Mouse (Mus musculus) neural tube, embryonic 14.5 days (tissue): Measurements from ENCODE around the gene Dgki. TPM values are rescaled to one million over a fixed set of nuclear protein-coding genes. Genes with fewer than 3 reads are reported as not detected.

ENCODE experiments used
- ATAC-seq: fragments of 200-750 bp; cut with Nextera tagmentation; 2 replicates; pipeline ENCODE4 v1.8.0; 2017; ENCODE audit warnings: low read depth, mild to moderate bottlenecking, moderate TSS enrichment, moderate library complexity
- H3K27ac ChIP-seq: fragments of 300-500 bp; sonication (generic); 2 replicates; pipeline ENCODE4 v1.5.1; 2014; ENCODE audit warnings: low read depth, mild to moderate bottlenecking, control low read depth, low read length, moderate library complexity, mixed read lengths
- H3K27me3 ChIP-seq: fragments of 300-500 bp; sonication (generic); 2 replicates; pipeline ENCODE4 v1.6.1; 2014; ENCODE audit warnings: low read length; ENCODE audit not compliant: control insufficient read depth, insufficient read depth
- H3K36me3 ChIP-seq: fragments of 300-500 bp; sonication (generic); 2 replicates; pipeline ENCODE4 v1.6.1; 2014; ENCODE audit warnings: low read length, mixed read lengths; ENCODE audit not compliant: control insufficient read depth, insufficient read depth
- H3K4me1 ChIP-seq: fragments of 300-500 bp; sonication (generic); 2 replicates; pipeline ENCODE4 v1.6.1; 2014; ENCODE audit warnings: low read length; ENCODE audit not compliant: control insufficient read depth, insufficient read depth
- H3K4me2 ChIP-seq: fragments of 300-500 bp; sonication (generic); 2 replicates; pipeline ENCODE4 v1.6.1; 2014; ENCODE audit warnings: mild to moderate bottlenecking, low read depth, low read length, control low read depth
- H3K4me3 ChIP-seq: fragments of 300-500 bp; sonication (generic); 2 replicates; pipeline ENCODE4 v1.5.1; 2014; ENCODE audit warnings: low read depth, low read length, control low read depth, mixed read lengths
- H3K9ac ChIP-seq: fragments of 300-500 bp; sonication (generic); replicated peaks from 2 replicates; pipeline ENCODE4 v1.6.1; 2014; ENCODE audit warnings: low read depth, mild to moderate bottlenecking, control low read depth, low read length, mixed read lengths
- H3K9me3 ChIP-seq: fragments of 300-500 bp; sonication (generic); 2 replicates; pipeline ENCODE4 v1.6.1; 2016; ENCODE audit warnings: low read length; ENCODE audit not compliant: control insufficient read depth
- WGBS: fragments of 180-500 bp; shearing (Covaris S2); extraction: QIAGEN DNeasy Blood & Tissue Kit; methylation state at CpG from one replicate; pipeline ENCODE4 v1.1.7; 2014; 5-methylcytosine and 5-hydroxymethylcytosine counted together
- polyA plus RNA-seq: library from polyadenylated mRNA; unstranded; fragments of >200 nt; fragmentation: Nextera tagmentation; extraction: Ambion mirVana; gene quantifications from 2 replicates; pipeline ENCODE4 v1.2.1, GENCODE M21; 2014

The Dgki gene
- polyA plus RNA-seq, result 8.6 and 10.5 TPM in 2 replicates

- Histone ChIP-seq H3K36me3 (no peaks in the 10 kb centered on the region), H3K27me3 (no peaks in the 10 kb centered on the region), H3K9ac (peak within 1 kb of the TSS; percentile 74), H3K9me3 (no peaks in the 10 kb centered on the region), H3K4me1 (peaks cover 16% of the 10 kb centered on the region), H3K4me3 (peak within 1 kb of the TSS; percentile 68), H3K27ac (peak within 1 kb of the TSS; percentile 70), H3K4me2 (peak within 1 kb of the TSS; percentile 77)
- peak; percentile 98 for ATAC-seq
- WGBS, result under 1% methylated on average over 53 of the region's 65 CpGs
Measured at GRCm38 (mm10) chr6:37299562-37300390, at the start of gene Dgki. Gene Dgki, minus strand, starts transcription at chr6:37300184.

DNA sequence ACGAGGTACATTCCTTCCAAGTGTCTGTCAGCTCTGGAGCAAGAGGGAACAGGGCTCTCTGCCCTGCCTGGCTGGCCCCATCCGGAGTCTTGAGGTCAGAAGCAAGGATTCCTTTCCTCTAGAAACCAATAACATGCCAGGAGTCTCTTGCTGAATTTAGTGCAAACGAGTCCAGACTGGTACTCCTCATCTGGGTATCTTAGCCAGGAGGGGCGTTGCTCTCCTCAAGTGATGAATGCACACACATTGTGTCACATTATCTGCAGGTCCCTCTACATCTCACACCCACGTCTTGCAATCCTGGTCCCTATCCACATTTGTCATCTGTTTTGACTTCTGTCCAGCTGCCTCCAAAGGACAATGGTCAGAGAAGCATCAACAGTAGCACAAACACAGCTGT lies 47.6 kb upstream of the Dgki start:
- no peaks in the 10 kb centered on the region for H3K27me3 ChIP-seq
- H3K9me3 ChIP-seq, result no peaks in the 10 kb centered on the region
- 74% methylated on average over 5 of the region's 5 CpGs for WGBS
- H3K36me3 ChIP-seq, result no peaks in the 10 kb centered on the region
- H3K27ac ChIP-seq, result no peak overlapping the region
- no peak overlapping the region for H3K4me2 ChIP-seq
- no peaks in the 10 kb centered on the region for H3K4me1 ChIP-seq
- H3K4me3 ChIP-seq, result no peak overlapping the region
- H3K9ac ChIP-seq, result no peak overlapping the region
- no peak for ATAC-seq

DNA sequence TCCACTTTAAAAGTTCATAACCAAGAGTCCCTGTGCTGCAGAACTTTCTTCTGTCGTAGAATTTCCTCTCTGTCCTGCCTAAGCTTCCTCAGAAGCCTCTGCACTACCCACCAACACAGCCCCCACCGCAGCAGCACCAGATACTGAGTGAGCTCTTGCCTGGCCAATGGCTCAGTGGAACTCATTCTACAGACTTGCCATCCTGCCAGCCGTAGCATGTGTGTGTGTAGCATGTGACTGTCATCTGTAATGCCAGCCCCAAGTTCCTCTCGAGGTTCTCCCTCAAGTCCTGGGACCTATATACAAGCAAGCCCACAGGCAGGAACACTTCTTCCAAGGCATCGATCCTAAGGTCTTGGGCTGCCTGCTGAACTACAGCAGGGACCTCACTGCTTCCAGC lies 38.1 kb upstream of the Dgki start:
- no peak overlapping the region for H3K27ac ChIP-seq
- no peaks in the 10 kb centered on the region for H3K36me3 ChIP-seq
- no peak overlapping the region for H3K9ac ChIP-seq
- no peak for ATAC-seq
- no peak overlapping the region for H3K4me2 ChIP-seq
- no peaks in the 10 kb centered on the region for H3K9me3 ChIP-seq
- no peak overlapping the region for H3K4me3 ChIP-seq
- 87% methylated on average over 5 of the region's 5 CpGs for WGBS
- peaks cover 9% of the 10 kb centered on the region for H3K4me1 ChIP-seq
- no peaks in the 10 kb centered on the region for H3K27me3 ChIP-seq

GRCm38 (mm10) chr6:37336831-37337260 lies 36.9 kb upstream of the Dgki start:
- ATAC-seq, result peak; percentile 44; the same call in 1 of the 2 replicates
- H3K4me2 ChIP-seq, result no peak overlapping the region

GRCm38 (mm10) chr6:37336381-37336780 lies 36.4 kb upstream of the Dgki start:
- H3K9ac ChIP-seq, result no peak overlapping the region

More at GRCm38 (mm10) chr6:37336831-37337260, 36.9 kb upstream of the Dgki start:
- H3K27me3 ChIP-seq, result no peaks in the 10 kb centered on the region
- H3K9ac ChIP-seq, result no peak overlapping the region
- H3K27ac ChIP-seq, result peak overlapping the region; percentile 55; the same call in 1 of the 2 replicates
- H3K36me3 ChIP-seq, result no peaks in the 10 kb centered on the region
- H3K9me3 ChIP-seq, result no peaks in the 10 kb centered on the region
- no peak overlapping the region for H3K4me3 ChIP-seq
- peaks cover 9% of the 10 kb centered on the region for H3K4me1 ChIP-seq
- WGBS, result 8% methylated on average over 5 of the region's 5 CpGs

DNA sequence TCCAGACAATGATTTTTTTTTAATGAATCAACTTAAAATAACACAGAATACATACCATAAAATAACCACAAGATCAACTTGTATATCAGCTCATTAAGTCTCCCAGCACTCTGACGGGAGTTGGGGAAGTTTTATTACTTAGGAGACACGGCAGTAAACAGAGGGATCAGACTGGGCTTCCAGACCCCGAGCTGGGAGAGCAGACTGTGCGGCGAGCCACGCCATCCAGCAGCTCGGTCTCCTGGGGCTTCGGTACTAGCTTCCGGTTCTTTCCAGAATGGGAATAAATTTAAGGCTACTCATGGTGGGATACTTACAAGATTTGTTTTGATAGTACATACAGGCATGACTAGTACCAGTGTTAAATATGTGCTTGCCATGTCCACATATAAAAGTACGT lies 32.9 kb upstream of the Dgki start:
- Histone ChIP-seq H3K27me3 (no peaks in the 10 kb centered on the region), H3K27ac (no peak overlapping the region), H3K9ac (no peak overlapping the region), H3K9me3 (no peaks in the 10 kb centered on the region), H3K4me1 (peaks cover 13% of the 10 kb centered on the region), H3K4me2 (no peak overlapping the region), H3K36me3 (no peaks in the 10 kb centered on the region), H3K4me3 (no peak overlapping the region)
- ATAC-seq, result no peak
- 47% methylated on average over 10 of the region's 10 CpGs for WGBS

More at GRCm38 (mm10) chr6:37336381-37336780, 36.4 kb upstream of the Dgki start:
- H3K4me2 ChIP-seq, result no peak overlapping the region
- H3K9me3 ChIP-seq, result no peaks in the 10 kb centered on the region
- H3K27me3 ChIP-seq, result no peaks in the 10 kb centered on the region
- H3K4me3 ChIP-seq, result no peak overlapping the region
- no peaks in the 10 kb centered on the region for H3K36me3 ChIP-seq
- peaks cover 9% of the 10 kb centered on the region for H3K4me1 ChIP-seq
- peak; percentile 45; the same call in 1 of the 2 replicates for ATAC-seq
- WGBS, result 50% methylated on average over 7 of the region's 7 CpGs
- 0 out of 2 replicates have a peak overlapping the region, but pooled peaks have one; percentile 16 for H3K27ac ChIP-seq

- Histone ChIP-seq H3K27ac (peak overlapping the region; percentile 61; the same call in 1 of the 2 replicates), H3K4me1 (peaks cover 7% of the 10 kb centered on the region), H3K9ac (no peak overlapping the region), H3K27me3 (no peaks in the 10 kb centered on the region), H3K36me3 (no peaks in the 10 kb centered on the region), H3K9me3 (no peaks in the 10 kb centered on the region), H3K4me2 (no peak overlapping the region), H3K4me3 (no peak overlapping the region)
- peak; percentile 88 for ATAC-seq
- WGBS, result 25% methylated on average over 5 of the region's 5 CpGs
Measured at GRCm38 (mm10) chr6:37329901-37330864, 30.2 kb upstream of the Dgki start.

DNA sequence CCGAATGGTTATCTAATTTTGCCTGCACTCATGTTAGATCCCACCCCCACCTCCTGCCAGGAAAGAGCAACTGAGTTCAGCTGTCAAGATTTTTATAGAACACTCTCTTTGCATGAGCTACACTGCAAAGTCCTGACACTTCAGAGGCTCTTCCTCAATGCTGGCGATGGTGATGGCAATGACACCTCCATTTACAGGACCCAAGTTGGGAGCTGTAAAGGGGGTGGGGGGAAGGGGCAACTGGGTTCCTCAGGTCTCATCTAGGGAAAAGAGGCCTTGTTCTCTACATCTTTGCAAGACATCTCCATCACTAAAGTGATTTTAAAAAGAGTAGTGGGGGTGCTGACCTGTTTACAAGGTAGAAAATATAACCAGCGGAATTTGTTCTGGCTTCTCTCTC lies 29.4 kb upstream of the Dgki start:
- 78% methylated on average over 3 of the region's 3 CpGs for WGBS
- no peak for ATAC-seq
- peaks cover 7% of the 10 kb centered on the region for H3K4me1 ChIP-seq
- no peaks in the 10 kb centered on the region for H3K27me3 ChIP-seq
- H3K27ac ChIP-seq, result 0 out of 2 replicates have a peak overlapping the region, but pooled peaks have one; percentile 2
- H3K36me3 ChIP-seq, result no peaks in the 10 kb centered on the region
- H3K4me3 ChIP-seq, result no peak overlapping the region
- H3K9me3 ChIP-seq, result no peaks in the 10 kb centered on the region
- H3K9ac ChIP-seq, result no peak overlapping the region
- H3K4me2 ChIP-seq, result no peak overlapping the region
